Mouse (Mus musculus) intestine, embryonic 16.5 days (tissue): ENCODE results near the gene Ccl22. TPM values are rescaled to one million over a fixed set of nuclear protein-coding genes. Genes with fewer than 3 reads are reported as not detected.

ENCODE experiments used
- ATAC-seq: fragments of 200-750 bp; cut with Nextera tagmentation; 2 replicates; pipeline ENCODE4 v1.8.0; 2017; ENCODE audit warnings: moderate TSS enrichment, moderate library complexity
- H3K27ac ChIP-seq: fragments of 300-500 bp; sonication (generic); 2 replicates; pipeline ENCODE4 v1.5.1; 2014; ENCODE audit warnings: mild to moderate bottlenecking, low read length
- H3K27me3 ChIP-seq: fragments of 300-500 bp; sonication (generic); replicated peaks from 2 replicates; pipeline ENCODE4 v1.6.1; 2014; ENCODE audit warnings: low read length, control low read depth, mixed read lengths; ENCODE audit not compliant: control insufficient read depth, insufficient read depth
- H3K36me3 ChIP-seq: fragments of 300-500 bp; sonication (generic); 2 replicates; pipeline ENCODE4 v1.6.1; 2014; ENCODE audit warnings: low read length, control low read depth; ENCODE audit not compliant: control insufficient read depth, insufficient read depth
- H3K4me1 ChIP-seq: fragments of 300-500 bp; sonication (generic); 2 replicates; pipeline ENCODE4 v1.6.1; 2014; ENCODE audit warnings: low read length, control low read depth, mixed read lengths; ENCODE audit not compliant: control insufficient read depth, insufficient read depth
- H3K4me2 ChIP-seq: fragments of 300-500 bp; sonication (generic); 2 replicates; pipeline ENCODE4 v1.6.1; 2014; ENCODE audit warnings: low read depth, low read length, control low read depth
- H3K4me3 ChIP-seq: fragments of 300-500 bp; sonication (generic); 2 replicates; pipeline ENCODE4 v1.5.1; 2014; ENCODE audit warnings: mild to moderate bottlenecking, low read length
- H3K9ac ChIP-seq: fragments of 300-500 bp; sonication (generic); 2 replicates; pipeline ENCODE4 v1.6.1; 2014; ENCODE audit warnings: low read depth, low read length
- H3K9me3 ChIP-seq: fragments of 300-500 bp; sonication (generic); 2 replicates; pipeline ENCODE4 v1.6.1; 2016; ENCODE audit warnings: low read length, control low read depth; ENCODE audit not compliant: control insufficient read depth
- WGBS: fragments of 180-500 bp; shearing (Covaris S2); extraction: QIAGEN DNeasy Blood & Tissue Kit; methylation state at CpG from one replicate; pipeline ENCODE4 v1.1.7; 2014; 5-methylcytosine and 5-hydroxymethylcytosine counted together
- polyA plus RNA-seq: library from polyadenylated mRNA; unstranded; fragments of >200 nt; fragmentation: Nextera tagmentation; extraction: Ambion mirVana; gene quantifications from 2 replicates; pipeline ENCODE4 v1.2.1, GENCODE M21; 2015

The Ccl22 gene
- polyA plus RNA-seq, 1 experiment from 2014 or later, result 0.10 TPM

- H3K27ac ChIP-seq, result peak overlapping the region; percentile 75
These were observed 35.2 kb downstream of the Ccl22 start for GRCm38 (mm10) chr8:94780491-94781154.

GRCm38 (mm10) chr8:94781155-94781837 is 35.9 kb downstream of the Ccl22 start:
- H3K9me3 ChIP-seq, result no peaks in the 10 kb centered on the region
- H3K4me2 ChIP-seq, result peak overlapping the region; percentile 13; the same call in 1 of the 2 replicates
- WGBS, result 51% methylated on average over 7 of the region's 7 CpGs
- H3K36me3 ChIP-seq, result no peaks in the 10 kb centered on the region
- H3K27me3 ChIP-seq, result no peaks in the 10 kb centered on the region
- H3K9ac ChIP-seq, result peak overlapping the region; percentile 29; the same call in 1 of the 2 replicates
- H3K4me3 ChIP-seq, result no peak overlapping the region
- peak overlapping the region; percentile 75 for H3K27ac ChIP-seq
- peak; percentile 32 for ATAC-seq
- peaks cover 43% of the 10 kb centered on the region for H3K4me1 ChIP-seq

More at GRCm38 (mm10) chr8:94780491-94781154, 35.2 kb downstream of the Ccl22 start:
- no peak for ATAC-seq
- H3K9ac ChIP-seq, result peak overlapping the region; percentile 29
- no peak overlapping the region for H3K4me3 ChIP-seq
- H3K36me3 ChIP-seq, result no peaks in the 10 kb centered on the region
- peaks cover 43% of the 10 kb centered on the region for H3K4me1 ChIP-seq
- 0 out of 2 replicates have a peak overlapping the region, but pooled peaks have one; percentile 1 for H3K4me2 ChIP-seq
- no peaks in the 10 kb centered on the region for H3K9me3 ChIP-seq
- WGBS, result 82% methylated on average over 21 of the region's 21 CpGs
- H3K27me3 ChIP-seq, result no peaks in the 10 kb centered on the region

DNA sequence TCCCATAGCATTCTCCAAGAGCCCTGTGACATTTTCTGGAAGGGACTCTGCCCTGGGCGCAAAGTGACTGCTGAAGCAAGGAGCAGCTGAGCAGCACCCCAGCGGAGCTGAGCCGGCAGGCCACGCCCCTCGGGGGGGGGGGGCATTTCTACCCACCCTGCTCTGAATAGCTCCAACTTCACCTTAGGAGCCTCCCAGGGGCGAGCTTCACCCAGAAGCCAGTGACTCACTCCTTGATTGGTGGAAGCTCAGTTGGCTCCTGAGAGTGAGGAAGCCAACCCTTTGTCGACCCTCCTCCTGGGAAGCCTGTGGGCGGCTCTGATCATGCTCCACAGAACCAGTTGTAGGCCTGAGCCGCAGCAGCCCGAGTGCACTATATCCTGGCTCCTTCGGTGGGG is 36.4 kb downstream of the Ccl22 start:
- Histone ChIP-seq H3K27me3 (no peaks in the 10 kb centered on the region), H3K36me3 (no peaks in the 10 kb centered on the region), H3K4me2 (peak overlapping the region; percentile 13; the same call in 1 of the 2 replicates), H3K4me3 (no peak overlapping the region), H3K9me3 (no peaks in the 10 kb centered on the region), H3K4me1 (peaks cover 43% of the 10 kb centered on the region), H3K9ac (peak overlapping the region; percentile 7; the same call in 1 of the 2 replicates), H3K27ac (peak overlapping the region; percentile 75)
- WGBS, result 3% methylated on average over 11 of the region's 11 CpGs
- peak; percentile 83 for ATAC-seq

DNA sequence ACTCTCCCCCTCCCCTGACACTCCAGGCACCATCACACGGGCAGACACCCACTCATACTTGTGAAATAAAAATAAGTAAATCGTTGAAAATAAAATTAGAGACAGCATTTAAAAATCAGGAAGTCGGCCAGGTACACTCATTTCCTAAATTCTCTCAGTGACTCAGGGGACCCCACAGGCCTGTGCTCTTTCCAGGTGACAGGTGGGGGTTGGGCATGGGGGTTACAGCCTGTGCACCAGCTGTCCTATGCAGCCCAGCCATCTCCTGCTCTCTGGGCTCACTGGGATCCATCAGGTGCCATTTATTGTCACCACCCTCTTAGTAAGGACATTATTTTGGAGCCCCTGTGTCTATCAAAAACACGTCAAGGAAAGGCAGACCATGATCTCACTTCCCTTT is 38.5 kb downstream of the Ccl22 start:
- Histone ChIP-seq H3K9me3 (no peaks in the 10 kb centered on the region), H3K36me3 (no peaks in the 10 kb centered on the region), H3K4me1 (peaks cover 35% of the 10 kb centered on the region), H3K27ac (no peak overlapping the region), H3K4me2 (no peak overlapping the region), H3K4me3 (no peak overlapping the region), H3K9ac (no peak overlapping the region), H3K27me3 (no peaks in the 10 kb centered on the region)
- ATAC-seq, result no peak
- WGBS, result 75% methylated on average over 4 of the region's 4 CpGs

GRCm38 (mm10) chr8:94785247-94785985 is 40.0 kb downstream of the Ccl22 start:
- ATAC-seq, result peak; percentile 43
- Histone ChIP-seq H3K9ac (no peak overlapping the region), H3K4me3 (no peak overlapping the region), H3K27me3 (no peaks in the 10 kb centered on the region), H3K4me2 (no peak overlapping the region), H3K4me1 (peaks cover 27% of the 10 kb centered on the region), H3K27ac (peak overlapping the region; percentile 87), H3K36me3 (no peaks in the 10 kb centered on the region), H3K9me3 (no peaks in the 10 kb centered on the region)
- 49% methylated on average over 12 of the region's 12 CpGs for WGBS

DNA sequence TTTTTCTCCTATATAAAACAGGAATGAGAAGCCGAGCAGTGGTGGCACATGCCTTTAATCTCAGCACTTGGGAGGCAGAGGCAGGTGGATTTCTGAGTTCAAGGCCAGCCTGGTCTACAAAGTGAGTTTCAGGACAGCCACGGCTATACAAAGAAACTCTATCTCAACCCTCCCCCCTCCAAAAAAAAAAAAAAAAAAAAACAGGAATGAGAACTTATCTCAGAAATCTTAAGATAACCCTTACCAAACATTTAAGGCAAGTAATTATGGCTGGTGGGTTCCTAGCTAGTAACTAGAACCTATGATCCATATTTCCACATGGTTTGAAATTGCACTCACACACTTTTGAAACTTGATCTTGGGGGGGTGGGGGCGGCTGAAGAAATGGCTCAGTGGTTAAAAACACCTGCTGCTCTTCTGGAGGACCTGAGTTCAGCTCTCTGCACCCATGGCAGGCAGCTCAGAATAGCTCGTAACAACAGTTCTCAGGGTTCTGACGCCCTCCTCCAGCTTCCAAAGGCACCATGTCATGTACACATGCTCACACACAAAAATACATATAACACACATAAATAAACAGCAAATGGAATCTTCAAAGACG is 40.7 kb downstream of the Ccl22 start:
- WGBS, result 60% methylated on average over 6 of the region's 6 CpGs
- H3K9ac ChIP-seq, result no peak overlapping the region
- ATAC-seq, result no peak
- no peak overlapping the region for H3K4me2 ChIP-seq
- peak overlapping the region; percentile 87 for H3K27ac ChIP-seq
- peaks cover 21% of the 10 kb centered on the region for H3K4me1 ChIP-seq
- H3K4me3 ChIP-seq, result no peak overlapping the region
- no peaks in the 10 kb centered on the region for H3K9me3 ChIP-seq
- no peaks in the 10 kb centered on the region for H3K36me3 ChIP-seq
- H3K27me3 ChIP-seq, result no peaks in the 10 kb centered on the region

- Histone ChIP-seq H3K36me3 (no peaks in the 10 kb centered on the region), H3K4me1 (peaks cover 16% of the 10 kb centered on the region; the same call in 1 of the 2 replicates), H3K9me3 (no peaks in the 10 kb centered on the region), H3K9ac (no peak overlapping the region), H3K4me3 (no peak overlapping the region), H3K4me2 (no peak overlapping the region), H3K27ac (peak overlapping the region; percentile 67), H3K27me3 (no peaks in the 10 kb centered on the region)
- 67% methylated on average over 15 of the region's 15 CpGs for WGBS
- ATAC-seq, result peak; percentile 73
These were observed 42.4 kb downstream of the Ccl22 start for GRCm38 (mm10) chr8:94787524-94788501.

GRCm38 (mm10) chr8:94789256-94789955 is 44.0 kb downstream of the Ccl22 start:
- H3K4me2 ChIP-seq, result no peak overlapping the region
- no peak overlapping the region for H3K4me3 ChIP-seq
- no peak for ATAC-seq
- H3K27me3 ChIP-seq, result no peaks in the 10 kb centered on the region
- H3K9ac ChIP-seq, result no peak overlapping the region
- WGBS, result 73% methylated on average over 10 of the region's 10 CpGs
- no peak overlapping the region for H3K27ac ChIP-seq
- H3K4me1 ChIP-seq, result peaks cover 11% of the 10 kb centered on the region; the same call in 1 of the 2 replicates
- H3K9me3 ChIP-seq, result no peaks in the 10 kb centered on the region
- H3K36me3 ChIP-seq, result no peaks in the 10 kb centered on the region
